Mouse (Mus musculus) intestine, embryonic 14.5 days (tissue): ENCODE results near the gene Acsl5. TPM values are rescaled to one million over a fixed set of nuclear protein-coding genes. Genes with fewer than 3 reads are reported as not detected.
A peak's percentile ranks its signal among the peaks of the same experiment; 100 is the strongest.

Source experiments
- ATAC-seq: fragments of 200-750 bp; cut with Nextera tagmentation; replicated peaks from 2 replicates; pipeline ENCODE4 v1.8.0; 2017; ENCODE audit warnings: low read depth, moderate number of reproducible peaks, moderate TSS enrichment, moderate library complexity; ENCODE audit not compliant: low FRiP score, low TSS enrichment
- DNase-seq: peaks from one replicate; pipeline ENCODE4 v3.0.0-alpha.2; 2018; ENCODE audit warnings: low spot score
- H3K27ac ChIP-seq: fragments of 300-500 bp; sonication (generic); 2 replicates; pipeline ENCODE4 v1.5.1; 2014; ENCODE audit warnings: low read depth, mild to moderate bottlenecking, control low read depth
- H3K27me3 ChIP-seq: fragments of 300-500 bp; sonication (generic); replicated peaks from 2 replicates; pipeline ENCODE4 v1.6.1; 2014; ENCODE audit warnings: low read length, control low read depth; ENCODE audit not compliant: control insufficient read depth, insufficient read depth
- H3K36me3 ChIP-seq: fragments of 300-500 bp; sonication (generic); 2 replicates; pipeline ENCODE4 v1.6.1; 2014; ENCODE audit warnings: low read length, control low read depth; ENCODE audit not compliant: control insufficient read depth, insufficient read depth
- H3K4me1 ChIP-seq: fragments of 300-500 bp; sonication (generic); replicated peaks from 2 replicates; pipeline ENCODE4 v1.6.1; 2014; ENCODE audit warnings: low read length, control low read depth, mixed read lengths; ENCODE audit not compliant: control insufficient read depth, insufficient read depth
- H3K4me2 ChIP-seq: fragments of 300-500 bp; sonication (generic); 2 replicates; pipeline ENCODE4 v1.6.1; 2014; ENCODE audit warnings: low read length
- H3K4me3 ChIP-seq: fragments of 300-500 bp; sonication (generic); 2 replicates; pipeline ENCODE4 v1.5.1; 2014; ENCODE audit warnings: low read depth, low read length, control low read depth, mixed read lengths
- H3K9ac ChIP-seq: fragments of 300-500 bp; sonication (generic); 2 replicates; pipeline ENCODE4 v1.6.1; 2014; ENCODE audit warnings: mild to moderate bottlenecking, low read length
- H3K9me3 ChIP-seq: fragments of 300-500 bp; sonication (generic); 2 replicates; pipeline ENCODE4 v1.6.1; 2016; ENCODE audit warnings: low read length, control low read depth; ENCODE audit not compliant: control insufficient read depth
- WGBS: fragments of 180-500 bp; shearing (Covaris S2); extraction: QIAGEN DNeasy Blood & Tissue Kit; methylation state at CpG from one replicate; pipeline ENCODE4 v1.1.7; 2014; 5-methylcytosine and 5-hydroxymethylcytosine counted together
- polyA plus RNA-seq: library from polyadenylated mRNA; unstranded; fragments of >200 nt; fragmentation: Nextera tagmentation; extraction: Ambion mirVana; gene quantifications from 2 replicates; pipeline ENCODE4 v1.2.1, GENCODE M21; 2014

Gene Acsl5
- polyA plus RNA-seq, 1 experiment from 2014 or later = 86.5 TPM

- no peaks in the 10 kb centered on the region for H3K4me1 ChIP-seq
- no peaks in the 10 kb centered on the region for H3K9me3 ChIP-seq
- H3K4me2 ChIP-seq = no peak overlapping the region
- ATAC-seq (no peak), DNase-seq (no peak)
- H3K4me3 ChIP-seq = no peak overlapping the region
- peaks cover 86% of the 10 kb centered on the region for H3K36me3 ChIP-seq
- H3K9ac ChIP-seq = no peak overlapping the region
- WGBS = 83% methylated on average over 5 of the region's 5 CpGs
- H3K27ac ChIP-seq = no peak overlapping the region
- no peaks in the 10 kb centered on the region for H3K27me3 ChIP-seq
These were observed 46.2 kb downstream of the Acsl5 start for GRCm38 (mm10) chr19:55297961-55298360.

GRCm38 (mm10) chr19:55299378-55299777, 47.6 kb downstream of the Acsl5 start:
- H3K4me3 ChIP-seq = no peak overlapping the region
- no peak for DNase-seq
- H3K4me2 ChIP-seq = no peak overlapping the region
- peaks cover 95% of the 10 kb centered on the region for H3K36me3 ChIP-seq
- ATAC-seq = no peak
- WGBS = 84% methylated on average over 1 of the region's 1 CpGs
- no peaks in the 10 kb centered on the region for H3K9me3 ChIP-seq
- H3K4me1 ChIP-seq = no peaks in the 10 kb centered on the region
- H3K9ac ChIP-seq = no peak overlapping the region
- H3K27me3 ChIP-seq = no peaks in the 10 kb centered on the region
- H3K27ac ChIP-seq = no peak overlapping the region

- no peaks in the 10 kb centered on the region for H3K9me3 ChIP-seq
- H3K4me1 ChIP-seq = no peaks in the 10 kb centered on the region
- 87% methylated on average over 3 of the region's 3 CpGs for WGBS
- H3K9ac ChIP-seq = no peak overlapping the region
- no peak for ATAC-seq
- DNase-seq = no peak
- H3K36me3 ChIP-seq = peaks cover 91% of the 10 kb centered on the region
- H3K4me3 ChIP-seq = no peak overlapping the region
- H3K27me3 ChIP-seq = no peaks in the 10 kb centered on the region
- no peak overlapping the region for H3K27ac ChIP-seq
- no peak overlapping the region for H3K4me2 ChIP-seq
These were observed 48.8 kb downstream of the Acsl5 start for GRCm38 (mm10) chr19:55300525-55300924.

GRCm38 (mm10) chr19:55305024-55305423, 53.3 kb downstream of the Acsl5 start:
- Histone ChIP-seq H3K4me3 (no peak overlapping the region), H3K27me3 (no peaks in the 10 kb centered on the region), H3K9me3 (no peaks in the 10 kb centered on the region), H3K4me2 (no peak overlapping the region), H3K36me3 (peaks cover 91% of the 10 kb centered on the region), H3K4me1 (no peaks in the 10 kb centered on the region), H3K27ac (no peak overlapping the region), H3K9ac (no peak overlapping the region)
- DNase-seq (no peak), ATAC-seq (no peak)

- Histone ChIP-seq H3K27ac (no peak overlapping the region), H3K4me2 (no peak overlapping the region), H3K9me3 (no peaks in the 10 kb centered on the region), H3K9ac (no peak overlapping the region), H3K27me3 (no peaks in the 10 kb centered on the region), H3K4me1 (peaks cover 10% of the 10 kb centered on the region), H3K36me3 (peaks cover 52% of the 10 kb centered on the region), H3K4me3 (no peak overlapping the region)
- DNase-seq (no peak), ATAC-seq (no peak)
- 95% methylated on average over 8 of the region's 8 CpGs for WGBS
These were observed 60.1 kb downstream of the Acsl5 start for GRCm38 (mm10) chr19:55311874-55312273.

GRCm38 (mm10) chr19:55313649-55314048, 61.9 kb downstream of the Acsl5 start:
- no peak overlapping the region for H3K4me3 ChIP-seq
- no peaks in the 10 kb centered on the region for H3K27me3 ChIP-seq
- ATAC-seq (no peak), DNase-seq (no peak)
- H3K9me3 ChIP-seq = no peaks in the 10 kb centered on the region
- H3K27ac ChIP-seq = no peak overlapping the region
- no peak overlapping the region for H3K9ac ChIP-seq
- 90% methylated on average over 2 of the region's 2 CpGs for WGBS
- H3K4me1 ChIP-seq = peaks cover 10% of the 10 kb centered on the region
- no peak overlapping the region for H3K4me2 ChIP-seq
- peaks cover 37% of the 10 kb centered on the region for H3K36me3 ChIP-seq

- peak within 1 kb of the TSS; percentile 100 for H3K4me3 ChIP-seq
- peak; percentile 98 for DNase-seq
- H3K4me1 ChIP-seq = peaks cover 10% of the 10 kb centered on the region
- peak; percentile 84 for ATAC-seq
- H3K9ac ChIP-seq = peak within 1 kb of the TSS; percentile 81
- H3K9me3 ChIP-seq = no peaks in the 10 kb centered on the region
- peaks cover 17% of the 10 kb centered on the region for H3K36me3 ChIP-seq
- H3K4me2 ChIP-seq = peak within 1 kb of the TSS; percentile 72
- no peaks in the 10 kb centered on the region for H3K27me3 ChIP-seq
- under 1% methylated on average over 60 of the region's 60 CpGs for WGBS
- H3K27ac ChIP-seq = peak within 1 kb of the TSS; percentile 78
These were observed 63.8 kb downstream of the Acsl5 start, which contains the start of gene Zdhhc6 for GRCm38 (mm10) chr19:55315452-55316108. TSS of gene Zdhhc6 (minus strand) at chr19:55316032.

- peaks cover 10% of the 10 kb centered on the region for H3K4me1 ChIP-seq
- ATAC-seq (peak; percentile 89), DNase-seq (peak; percentile 96)
- peak within 1 kb of the TSS; percentile 100 for H3K4me3 ChIP-seq
- H3K9me3 ChIP-seq = no peaks in the 10 kb centered on the region
- H3K27ac ChIP-seq = peak within 1 kb of the TSS; percentile 78
- 1% methylated on average over 48 of the region's 48 CpGs for WGBS
- H3K4me2 ChIP-seq = peak within 1 kb of the TSS; percentile 72
- H3K27me3 ChIP-seq = no peaks in the 10 kb centered on the region
- peak within 1 kb of the TSS; percentile 81 for H3K9ac ChIP-seq
- peaks cover 11% of the 10 kb centered on the region for H3K36me3 ChIP-seq
These were observed 64.5 kb downstream of the Acsl5 start, which contains the start of gene Vti1a for GRCm38 (mm10) chr19:55316109-55316714. TSS of gene Vti1a (plus strand) at chr19:55316295.

- peak; percentile 39 for DNase-seq
- Histone ChIP-seq H3K4me3 (peak overlapping the region; percentile 100), H3K4me1 (peaks cover 10% of the 10 kb centered on the region), H3K27me3 (no peaks in the 10 kb centered on the region), H3K36me3 (peaks cover 4% of the 10 kb centered on the region), H3K9ac (peak overlapping the region; percentile 81), H3K4me2 (peak overlapping the region; percentile 72), H3K9me3 (no peaks in the 10 kb centered on the region), H3K27ac (no peak overlapping the region)
- no peak for ATAC-seq
- WGBS = 49% methylated on average over 10 of the region's 10 CpGs
These were observed 65.2 kb downstream of the Acsl5 start for GRCm38 (mm10) chr19:55316901-55317300.
